Mouse (Mus musculus): ENCODE results near the gene Nr2e3.
A peak's percentile ranks its signal among the peaks of the same experiment; 100 is the strongest.
"Not testable (repeated sequence)": the region's sequence is repeated elsewhere in the genome, so short reads cannot be mapped to it uniquely, and the experiment has no call there.

The Nr2e3 gene

GRCm38 (mm10) chr9:59960559-59960958, at the start of gene Nr2e3:
Gene Nr2e3 (minus strand): TSS chr9:59960659.
- DNase-seq (ENCODE audit: low spot score in 2 of 2): no peak

- DNase-seq (ENCODE audit: low spot score in 2 of 2): no peak
These were observed 48.5 kb upstream of the Nr2e3 start for GRCm38 (mm10) chr9:60008936-60009335.

- no peak for DNase-seq (ENCODE audit: low spot score in 2 of 2)
These were observed 41.9 kb upstream of the Nr2e3 start for GRCm38 (mm10) chr9:60002323-60002722.

GRCm38 (mm10) chr9:60001444-60001843, 41.0 kb upstream of the Nr2e3 start:
- no peak for DNase-seq (ENCODE audit: low spot score in 2 of 2)

- DNase-seq (ENCODE audit: low spot score in 2 of 2): no peak
These were observed 37.3 kb upstream of the Nr2e3 start for GRCm38 (mm10) chr9:59997725-59998124.

GRCm38 (mm10) chr9:59991407-59991806, 30.9 kb upstream of the Nr2e3 start:
- no peak for DNase-seq (ENCODE audit: low spot score in 2 of 2)

GRCm38 (mm10) chr9:59989864-59990263, 29.4 kb upstream of the Nr2e3 start:
- peak; percentile 53 to 55 for DNase-seq (ENCODE audit: low spot score in 2 of 2)

- no peak for DNase-seq (ENCODE audit: low spot score in 2 of 2)
These were observed 25.6 kb upstream of the Nr2e3 start for GRCm38 (mm10) chr9:59985900-59986572.

GRCm38 (mm10) chr9:59981116-59981515, 20.7 kb upstream of the Nr2e3 start:
- no peak for DNase-seq (ENCODE audit: low spot score in 2 of 2)

- DNase-seq (ENCODE audit: low spot score in 2 of 2): no peak
These were observed 10.8 kb upstream of the Nr2e3 start for GRCm38 (mm10) chr9:59971263-59971662.

- DNase-seq (ENCODE audit: low spot score in 2 of 2): peak in 1 of 2 experiments; percentile 30
These were observed 8.9 kb upstream of the Nr2e3 start for GRCm38 (mm10) chr9:59969383-59969782.

GRCm38 (mm10) chr9:59965046-59965445, 4.6 kb upstream of the Nr2e3 start:
- DNase-seq (ENCODE audit: low spot score in 2 of 2): no peak

- DNase-seq (ENCODE audit: low spot score in 2 of 2): peak in 1 of 2 experiments; percentile 34
These were observed 3.9 kb upstream of the Nr2e3 start for GRCm38 (mm10) chr9:59964367-59964766.

GRCm38 (mm10) chr9:59961201-59961955, 919 bp upstream of the Nr2e3 start:
- no peak for DNase-seq (ENCODE audit: low spot score in 2 of 2)

GRCm38 (mm10) chr9:59959276-59959675, 1.2 kb downstream of the Nr2e3 start:
- peak; percentile 51 to 54 for DNase-seq (ENCODE audit: low spot score in 2 of 2)

GRCm38 (mm10) chr9:59958115-59958514, 2.3 kb downstream of the Nr2e3 start:
- DNase-seq (ENCODE audit: low spot score in 2 of 2): not testable (repeated sequence)

- DNase-seq (ENCODE audit: low spot score in 2 of 2): no peak
These were observed 4.0 kb downstream of the Nr2e3 start for GRCm38 (mm10) chr9:59956496-59956895.

- no peak for DNase-seq (ENCODE audit: low spot score in 2 of 2)
These were observed 4.8 kb downstream of the Nr2e3 start for GRCm38 (mm10) chr9:59955692-59956091.

- no peak for DNase-seq (ENCODE audit: low spot score in 2 of 2)
These were observed 5.3 kb downstream of the Nr2e3 start for GRCm38 (mm10) chr9:59955199-59955598.

GRCm38 (mm10) chr9:59953556-59953955, 6.9 kb downstream of the Nr2e3 start:
- no peak for DNase-seq (ENCODE audit: low spot score in 2 of 2)

- DNase-seq (ENCODE audit: low spot score in 2 of 2): no peak
These were observed 7.9 kb downstream of the Nr2e3 start for GRCm38 (mm10) chr9:59952515-59953070.

- no peak for DNase-seq (ENCODE audit: low spot score in 2 of 2)
These were observed 8.5 kb downstream of the Nr2e3 start for GRCm38 (mm10) chr9:59951943-59952342.
